Mouse (Mus musculus) heart, embryonic 14.5 days (tissue): ENCODE measurements around the gene Trim10. TPM values are rescaled to one million over a fixed set of nuclear protein-coding genes. Genes with fewer than 3 reads are reported as not detected.

Source experiments
- ATAC-seq: fragments of 200-750 bp; cut with Nextera tagmentation; 2 replicates; pipeline ENCODE4 v1.8.0; 2017; ENCODE audit warnings: low read depth, moderate TSS enrichment; ENCODE audit not compliant: insufficient number of reproducible peaks, insufficient read depth, low FRiP score
- H3K27ac ChIP-seq, 2 experiments: fragments of 200-500 bp in 1 of 2; fragments of 300-500 bp in 1 of 2; sonication (generic) in 1 of 2; replicated peaks in 1 of 2; 2 replicates each; pipeline ENCODE4 v1.5.1; 2012 to 2014; ENCODE audit warnings: low read depth in 2 of 2, low read length in 2 of 2, control low read depth in 1 of 2, mild to moderate bottlenecking in 1 of 2, mixed read lengths in 1 of 2; ENCODE audit not compliant: control insufficient read depth in 1 of 2, insufficient read depth in 1 of 2
- H3K27me3 ChIP-seq: fragments of 300-500 bp; sonication (generic); 2 replicates; pipeline ENCODE4 v1.6.1; 2014; ENCODE audit warnings: mild to moderate bottlenecking, low read length, control low read depth; ENCODE audit not compliant: control insufficient read depth, insufficient read depth
- H3K36me3 ChIP-seq: fragments of 300-500 bp; sonication (generic); 2 replicates; pipeline ENCODE4 v1.6.1; 2014; ENCODE audit warnings: mild to moderate bottlenecking, control low read depth, low read length, mixed read lengths; ENCODE audit not compliant: control insufficient read depth, insufficient read depth
- H3K4me1 ChIP-seq, 2 experiments: fragments of 200-500 bp in 1 of 2; fragments of 300-500 bp in 1 of 2; sonication (generic) in 1 of 2; 2 replicates each; pipeline ENCODE4 v1.6.1; 2012 to 2014; ENCODE audit warnings: low read length in 2 of 2, control low read depth in 1 of 2, mixed read lengths in 1 of 2; ENCODE audit not compliant: control insufficient read depth in 2 of 2, insufficient read depth in 2 of 2
- H3K4me2 ChIP-seq: fragments of 300-500 bp; sonication (generic); 2 replicates; pipeline ENCODE4 v1.6.1; 2014; ENCODE audit warnings: mild to moderate bottlenecking, low read length
- H3K4me3 ChIP-seq, 2 experiments: fragments of 200-500 bp in 1 of 2; fragments of 300-500 bp in 1 of 2; sonication (generic) in 1 of 2; 2 replicates each; pipeline ENCODE4 v1.5.1; 2012 to 2014; ENCODE audit warnings: low read length in 2 of 2, mild to moderate bottlenecking in 2 of 2, control low read depth in 1 of 2, low read depth in 1 of 2, moderate library complexity in 1 of 2; ENCODE audit not compliant: control insufficient read depth in 1 of 2, insufficient read depth in 1 of 2
- H3K9ac ChIP-seq: fragments of 300-500 bp; sonication (generic); 2 replicates; pipeline ENCODE4 v1.6.1; 2014; ENCODE audit warnings: mild to moderate bottlenecking, low read length
- H3K9me3 ChIP-seq: fragments of 300-500 bp; sonication (generic); 2 replicates; pipeline ENCODE4 v1.6.1; 2016; ENCODE audit warnings: low read length, control low read depth; ENCODE audit not compliant: control insufficient read depth
- WGBS: fragments of 180-500 bp; shearing (Covaris S2); extraction: QIAGEN DNeasy Blood & Tissue Kit; methylation state at CpG from one replicate; pipeline ENCODE4 v1.1.7; 2014; 5-methylcytosine and 5-hydroxymethylcytosine counted together
- polyA plus RNA-seq: library from polyadenylated mRNA; unstranded; fragments of >200 nt; fragmentation: Nextera tagmentation; extraction: Ambion mirVana; gene quantifications from 2 replicates; pipeline ENCODE4 v1.2.1, GENCODE M21; 2014

The Trim10 gene
- polyA plus RNA-seq, 1 experiment from 2014 or later: 4.7 TPM

DNA sequence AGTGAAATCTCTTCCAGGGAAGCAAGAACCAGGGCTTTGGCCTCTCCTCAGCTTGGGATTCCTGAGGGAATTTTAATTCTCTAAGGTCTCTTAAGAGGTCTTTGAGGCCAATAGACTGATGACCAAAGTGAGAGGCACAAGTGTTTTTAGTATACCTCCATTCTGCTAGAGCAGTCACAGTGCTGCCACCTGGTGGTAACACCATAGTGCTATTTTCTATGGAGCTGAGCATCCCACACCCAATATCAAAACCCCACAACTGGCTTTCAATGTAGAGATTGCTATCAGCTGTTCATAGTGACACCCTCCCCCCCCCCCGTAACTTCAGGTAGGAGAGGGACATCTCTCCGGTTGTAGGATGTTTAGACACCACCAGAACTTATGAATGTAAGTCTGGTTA, 44.7 kb downstream of the Trim10 start:
- no peaks in the 10 kb centered on the region for H3K4me1 ChIP-seq
- H3K36me3 ChIP-seq: no peaks in the 10 kb centered on the region
- no peak overlapping the region for H3K9ac ChIP-seq
- no peak overlapping the region for H3K4me2 ChIP-seq
- H3K9me3 ChIP-seq: no peaks in the 10 kb centered on the region
- 19% methylated on average over 2 of the region's 2 CpGs for WGBS
- no peak for ATAC-seq
- no peak overlapping the region for H3K4me3 ChIP-seq
- peaks cover 9% of the 10 kb centered on the region; the same call in 1 of the 2 replicates for H3K27me3 ChIP-seq
- H3K27ac ChIP-seq: no peak overlapping the region

DNA sequence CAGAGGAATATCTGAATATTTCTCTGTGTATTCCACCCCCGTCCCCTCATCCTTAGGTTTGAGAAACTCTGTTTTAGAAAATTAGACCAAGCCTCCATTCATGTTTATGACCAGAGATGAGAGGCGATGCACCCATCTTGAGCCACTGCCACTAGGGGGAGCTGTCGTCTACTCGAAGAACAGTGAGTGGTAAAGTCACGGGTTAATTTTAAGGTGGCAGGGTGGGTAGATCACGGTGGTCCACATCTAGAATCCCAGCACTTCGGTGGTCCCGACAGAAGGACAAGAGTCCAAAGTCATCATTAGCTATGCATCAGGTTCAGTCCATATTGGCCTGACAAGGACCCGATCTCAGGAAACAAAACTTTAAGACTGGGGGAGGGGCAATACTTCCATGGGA, 45.7 kb downstream of the Trim10 start:
- Histone ChIP-seq H3K4me1 (no peaks in the 10 kb centered on the region), H3K9me3 (no peaks in the 10 kb centered on the region), H3K27me3 (peaks cover 6% of the 10 kb centered on the region; the same call in 1 of the 2 replicates), H3K36me3 (no peaks in the 10 kb centered on the region), H3K4me3 (no peak overlapping the region), H3K9ac (no peak overlapping the region), H3K27ac (no peak overlapping the region), H3K4me2 (no peak overlapping the region)
- 12% methylated on average over 9 of the region's 9 CpGs for WGBS
- ATAC-seq: no peak

DNA sequence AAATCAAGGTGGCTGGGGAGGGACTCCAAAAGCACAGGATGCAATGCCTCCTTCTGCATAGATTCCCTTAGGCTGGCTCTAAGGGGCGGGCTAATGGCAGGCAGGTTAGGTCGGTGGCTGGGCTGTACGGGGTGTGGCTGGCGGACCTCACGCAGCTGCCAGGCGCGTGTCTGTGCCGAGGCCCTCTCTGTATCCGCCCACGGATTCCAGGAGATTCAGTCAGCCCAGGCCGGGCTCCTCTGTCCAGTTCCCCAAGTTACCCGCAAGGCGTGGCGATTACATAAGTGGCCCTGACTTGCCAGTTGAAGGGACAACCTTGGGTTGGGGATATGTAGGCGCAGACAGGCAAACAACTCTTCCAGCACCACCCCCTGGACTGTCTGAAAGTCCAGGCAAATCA, 50.9 kb downstream of the Trim10 start:
- ATAC-seq: no peak
- WGBS: 38% methylated on average over 15 of the region's 15 CpGs
- Histone ChIP-seq H3K9ac (no peak overlapping the region), H3K9me3 (no peaks in the 10 kb centered on the region), H3K4me3 (no peak overlapping the region), H3K4me2 (no peak overlapping the region), H3K4me1 (no peaks in the 10 kb centered on the region), H3K27me3 (no peaks in the 10 kb centered on the region), H3K27ac (no peak overlapping the region), H3K36me3 (no peaks in the 10 kb centered on the region)

DNA sequence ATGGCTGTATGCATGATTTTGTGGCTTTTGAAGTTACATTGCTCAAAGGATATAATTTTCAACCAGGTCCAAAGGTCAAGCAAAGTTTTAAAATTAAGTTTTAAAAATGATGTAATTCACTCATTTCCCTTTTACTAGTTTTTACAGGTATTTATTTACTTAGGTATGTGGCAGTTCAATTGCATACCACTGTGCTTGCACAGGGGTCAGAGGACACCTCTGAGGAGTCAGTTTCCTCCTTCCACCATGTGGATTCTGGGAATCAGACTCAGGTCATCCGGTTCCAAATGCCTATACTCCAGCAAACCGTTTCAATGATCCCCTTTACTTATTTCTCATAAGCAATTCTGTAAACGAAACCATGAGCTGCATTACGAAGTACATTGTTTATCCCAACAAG, 53.3 kb downstream of the Trim10 start:
- no peaks in the 10 kb centered on the region for H3K27me3 ChIP-seq
- no peaks in the 10 kb centered on the region for H3K9me3 ChIP-seq
- 76% methylated on average over 4 of the region's 4 CpGs for WGBS
- ATAC-seq: no peak
- H3K4me3 ChIP-seq: no peak overlapping the region
- no peak overlapping the region for H3K4me2 ChIP-seq
- no peaks in the 10 kb centered on the region for H3K4me1 ChIP-seq
- no peak overlapping the region for H3K27ac ChIP-seq
- H3K36me3 ChIP-seq: no peaks in the 10 kb centered on the region
- H3K9ac ChIP-seq: no peak overlapping the region

DNA sequence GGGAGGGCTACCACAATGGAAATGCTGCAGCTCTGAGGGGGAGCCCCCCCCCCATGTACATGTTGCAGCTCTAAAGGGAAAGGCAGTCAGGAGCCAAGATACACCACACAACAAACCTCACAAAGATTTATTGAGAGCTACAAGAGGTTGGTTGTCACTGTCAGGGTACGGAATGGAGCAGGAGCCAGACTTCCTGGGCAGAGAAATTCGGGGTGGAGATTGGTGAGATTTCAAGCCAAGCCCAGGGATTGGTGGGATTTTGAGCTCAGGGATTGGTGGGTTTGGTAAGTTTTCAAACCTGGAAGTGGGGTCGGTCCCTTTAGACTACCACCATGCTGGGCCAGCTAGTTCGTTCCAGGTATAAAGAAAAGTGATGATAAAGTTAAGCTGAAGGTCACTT, 54.1 kb downstream of the Trim10 start:
- Histone ChIP-seq H3K4me1 (no peaks in the 10 kb centered on the region), H3K9me3 (no peaks in the 10 kb centered on the region), H3K4me2 (no peak overlapping the region), H3K4me3 (no peak overlapping the region), H3K27ac (no peak overlapping the region), H3K9ac (no peak overlapping the region), H3K36me3 (no peaks in the 10 kb centered on the region), H3K27me3 (no peaks in the 10 kb centered on the region)
- 46% methylated on average over 4 of the region's 4 CpGs for WGBS
- ATAC-seq: no peak

Other genes starting within 250 kb of the Trim10 start
- gene H2-M9, start 226.9 kb upstream of the Trim10 start, polyA plus RNA-seq: not detected in 2 replicates
- not detected in 2 replicates for gene H2-M1, start 197.4 kb upstream of the Trim10 start, polyA plus RNA-seq
- gene H2-M10.5, start 96.7 kb upstream of the Trim10 start, polyA plus RNA-seq: not detected in 2 replicates
- not detected in 2 replicates for gene H2-M10.6, start 57.4 kb upstream of the Trim10 start, polyA plus RNA-seq
- gene Trim26, start 32.4 kb upstream of the Trim10 start, polyA plus RNA-seq: 17.6 and 18.8 TPM in 2 replicates
- gene Trim15, start 2.4 kb upstream of the Trim10 start, polyA plus RNA-seq: 0.19 TPM in 1 of 2 replicates, not detected in the other
- gene Trim40, start 20.5 kb downstream of the Trim10 start, polyA plus RNA-seq: not detected in 2 replicates
- gene Trim31, start 28.5 kb downstream of the Trim10 start, polyA plus RNA-seq: not detected in 2 replicates
- 0.24 and 0.45 TPM in 2 replicates for gene Rnf39, start 73.3 kb downstream of the Trim10 start, polyA plus RNA-seq
- 95.7 and 98.4 TPM in 2 replicates for gene Ppp1r11, start 82.2 kb downstream of the Trim10 start, polyA plus RNA-seq
- 42.0 and 43.9 TPM in 2 replicates for gene Znrd1, start 89.0 kb downstream of the Trim10 start, polyA plus RNA-seq
- 8.1 and 8.6 TPM in 2 replicates for gene Znrd1as, start 89.0 kb downstream of the Trim10 start, polyA plus RNA-seq
- gene 2410137M14Rik, start 111.7 kb downstream of the Trim10 start, polyA plus RNA-seq: 0.32 TPM in 1 of 2 replicates, not detected in the other
- gene H2-M5, start 120.0 kb downstream of the Trim10 start, polyA plus RNA-seq: 0.23 and 0.75 TPM in 2 replicates
- 38.3 and 43.4 TPM in 2 replicates for gene Zfp57, start 131.6 kb downstream of the Trim10 start, polyA plus RNA-seq
- 0.15 TPM in 1 of 2 replicates, not detected in the other for gene Mog, start 153.8 kb downstream of the Trim10 start, polyA plus RNA-seq
- 3.6 and 8.0 TPM in 2 replicates for gene Gabbr1, start 176.4 kb downstream of the Trim10 start, polyA plus RNA-seq
- not detected in 2 replicates for gene Olfr90, start 218.9 kb downstream of the Trim10 start, polyA plus RNA-seq
- not detected in 2 replicates for gene Olfr91, start 228.7 kb downstream of the Trim10 start, polyA plus RNA-seq